Mouse (Mus musculus) spleen, postnatal 4 days (tissue): Measurements from ENCODE around the gene Akp3.

Experiments
- DNase-seq, 2 experiments: peaks; one replicate each; pipeline ENCODE4 v3.0.0; 2022; ENCODE audit warnings: low spot score in 2 of 2

The Akp3 gene

GRCm38 (mm10) chr1:87124673-87125072 is at the start of gene Akp3:
Gene Akp3 (plus strand): TSS chr1:87124973.
- DNase-seq: no peak

- DNase-seq: no peak
Measured at GRCm38 (mm10) chr1:87086196-87086595, 38.6 kb upstream of the Akp3 start.

- no peak for DNase-seq
Measured at GRCm38 (mm10) chr1:87086964-87087363, 37.8 kb upstream of the Akp3 start.

- DNase-seq: no peak
Measured at GRCm38 (mm10) chr1:87089251-87089650, 35.5 kb upstream of the Akp3 start.

- no peak for DNase-seq
Measured at GRCm38 (mm10) chr1:87089828-87090227, 34.9 kb upstream of the Akp3 start, which contains the start of gene Alppl2. Gene Alppl2 (minus strand): TSS chr1:87089928.

GRCm38 (mm10) chr1:87095642-87096041 is 29.1 kb upstream of the Akp3 start:
- no peak for DNase-seq

- peak; percentile 41 to 83 for DNase-seq
Measured at GRCm38 (mm10) chr1:87098358-87098975, 26.3 kb upstream of the Akp3 start.

GRCm38 (mm10) chr1:87101411-87101810 is 23.4 kb upstream of the Akp3 start, which contains the start of gene Alpi:
Gene Alpi (minus strand): TSS chr1:87101606.
- no peak for DNase-seq

GRCm38 (mm10) chr1:87102114-87102513 is 22.7 kb upstream of the Akp3 start:
- no peak for DNase-seq

- DNase-seq: no peak
Measured at GRCm38 (mm10) chr1:87103936-87104335, 20.8 kb upstream of the Akp3 start.

- DNase-seq: no peak
Measured at GRCm38 (mm10) chr1:87106536-87106935, 18.2 kb upstream of the Akp3 start.

GRCm38 (mm10) chr1:87108564-87108963 is 16.2 kb upstream of the Akp3 start:
- no peak for DNase-seq

- no peak for DNase-seq
Measured at GRCm38 (mm10) chr1:87111719-87112354, 12.9 kb upstream of the Akp3 start.

GRCm38 (mm10) chr1:87114784-87115183 is 10.0 kb upstream of the Akp3 start:
- no peak for DNase-seq

- DNase-seq: peak in 1 of 2 experiments; percentile 65
Measured at GRCm38 (mm10) chr1:87127206-87128030, 2.6 kb downstream of the Akp3 start.

- DNase-seq: no peak
Measured at GRCm38 (mm10) chr1:87131803-87132202, 7.0 kb downstream of the Akp3 start.

- DNase-seq: no peak
Measured at GRCm38 (mm10) chr1:87141550-87141949, 16.8 kb downstream of the Akp3 start.

- no peak for DNase-seq
Measured at GRCm38 (mm10) chr1:87142456-87142855, 17.7 kb downstream of the Akp3 start.

GRCm38 (mm10) chr1:87143141-87143540 is 18.4 kb downstream of the Akp3 start:
- DNase-seq: no peak

GRCm38 (mm10) chr1:87149422-87149821 is 24.6 kb downstream of the Akp3 start:
- no peak for DNase-seq

- no peak for DNase-seq
Measured at GRCm38 (mm10) chr1:87151286-87151685, 26.5 kb downstream of the Akp3 start.

GRCm38 (mm10) chr1:87153776-87154500 is 29.2 kb downstream of the Akp3 start:
- no peak for DNase-seq
